Mouse (Mus musculus) thymus, adult 2 months (tissue): ENCODE data around the gene Tacstd2. TPM values are rescaled to one million over a fixed set of nuclear protein-coding genes. Genes with fewer than 3 reads are reported as not detected.

Experiments used
- DNase-seq: peaks from one replicate; pipeline ENCODE4 v3.0.0; 2021
- H3K27ac ChIP-seq: fragments of 200-500 bp; 2 replicates; pipeline ENCODE4 v1.5.1; 2012; ENCODE audit warnings: low read length, control low read depth; ENCODE audit not compliant: control insufficient read depth, insufficient read depth
- H3K27me3 ChIP-seq: fragments of 200-500 bp; 2 replicates; pipeline ENCODE4 v1.6.1; 2012; ENCODE audit warnings: mild to moderate bottlenecking, low read length, moderate library complexity, mixed read lengths; ENCODE audit not compliant: control insufficient read depth, insufficient read depth
- H3K36me3 ChIP-seq: fragments of 200-500 bp; 2 replicates; pipeline ENCODE4 v1.6.1; 2012; ENCODE audit warnings: mild to moderate bottlenecking, low read length, moderate library complexity; ENCODE audit not compliant: control insufficient read depth, insufficient read depth
- H3K4me1 ChIP-seq: fragments of 200-500 bp; replicated peaks from 2 replicates; pipeline ENCODE4 v1.6.1; 2012; ENCODE audit warnings: low read length; ENCODE audit not compliant: control insufficient read depth, insufficient read depth
- H3K4me3 ChIP-seq: fragments of 200-500 bp; 2 replicates; pipeline ENCODE4 v1.5.1; 2012; ENCODE audit warnings: mild to moderate bottlenecking, low read length, control low read depth, moderate library complexity; ENCODE audit not compliant: control insufficient read depth, insufficient read depth
- CTCF ChIP-seq: fragments of 200-500 bp; IDR thresholded peaks from 2 replicates; pipeline ENCODE4 v1.5.1; 2012; ENCODE audit warnings: mild to moderate bottlenecking, control low read depth, low read length, moderate library complexity, borderline replicate concordance; ENCODE audit not compliant: control insufficient read depth, poor library complexity, insufficient read depth; ENCODE audit errors: extremely low read depth
- POLR2A ChIP-seq: fragments of 200-500 bp; IDR thresholded peaks from 2 replicates; pipeline ENCODE4 v1.6.1; 2012; ENCODE audit warnings: mild to moderate bottlenecking, low read length, control low read depth, moderate library complexity; ENCODE audit not compliant: control insufficient read depth, poor library complexity, insufficient read depth; ENCODE audit errors: extremely low read depth
- WGBS: fragments of 180-500 bp; shearing (Covaris S2); methylation state at CpG from one replicate; pipeline ENCODE4 v1.1.7; 2018; 5-methylcytosine and 5-hydroxymethylcytosine counted together
- polyA plus RNA-seq: library from polyadenylated mRNA; depleted of rRNA; stranded (reverse); fragments of >200 nt; gene quantifications from 2 replicates; pipeline ENCODE4 v1.2.3, GENCODE M21; 2012; rRNA removed

Gene Tacstd2
- polyA plus RNA-seq, 1 experiment = 17.6 TPM

GRCm38 (mm10) chr6:67491755-67492154 is 43.8 kb downstream of the Tacstd2 start, which contains the start of gene Il23r:
Il23r (minus strand) TSS chr6:67491855.
- Histone ChIP-seq H3K27ac (no peak within 1 kb of the TSS), H3K36me3 (no peaks in the 10 kb centered on the region), H3K27me3 (no peaks in the 10 kb centered on the region), H3K4me3 (no peak within 1 kb of the TSS), H3K4me1 (no peaks in the 10 kb centered on the region)
- DNase-seq = no peak
- TF ChIP-seq POLR2A = no peak
- no peak for TF ChIP-seq CTCF
- 84% methylated on average over 2 of the region's 2 CpGs for WGBS

Other genes with a start within 250 kb of the Tacstd2 start
- gene Il12rb2, start 159.6 kb downstream of the Tacstd2 start, polyA plus RNA-seq = 6.6 and 8.1 TPM in 2 replicates
- 0.19 and 0.23 TPM in 2 replicates for gene Il23r, start 43.9 kb downstream of the Tacstd2 start, polyA plus RNA-seq